Mouse (Mus musculus) telencephalon, adult 2 months (tissue): ENCODE measurements around the gene Pik3r5.
A peak's percentile ranks its signal among the peaks of the same experiment; 100 is the strongest.

Experiments
- DNase-seq: peaks from one replicate; pipeline ENCODE4 v3.0.0-alpha.2; 2011; ENCODE audit warnings: low read depth, low spot score

The Pik3r5 gene

GRCm38 (mm10) chr11:68526441-68526840 is 94.5 kb downstream of the Pik3r5 start:
- peak; percentile 67 for DNase-seq

GRCm38 (mm10) chr11:68531066-68531806 is 99.3 kb downstream of the Pik3r5 start:
- DNase-seq: peak; percentile 61

GRCm38 (mm10) chr11:68531941-68532535 is 100.1 kb downstream of the Pik3r5 start:
- DNase-seq: no peak

- DNase-seq: no peak
Observed at GRCm38 (mm10) chr11:68532773-68533172, 100.9 kb downstream of the Pik3r5 start.

GRCm38 (mm10) chr11:68533971-68534475 is 102.1 kb downstream of the Pik3r5 start:
- DNase-seq: no peak

- no peak for DNase-seq
Observed at GRCm38 (mm10) chr11:68536026-68536425, 104.1 kb downstream of the Pik3r5 start.

GRCm38 (mm10) chr11:68536465-68536864 is 104.5 kb downstream of the Pik3r5 start:
- DNase-seq: peak; percentile 64

- DNase-seq: peak; percentile 70
Observed at GRCm38 (mm10) chr11:68539621-68540020, 107.7 kb downstream of the Pik3r5 start.

GRCm38 (mm10) chr11:68544554-68544953 is 112.6 kb downstream of the Pik3r5 start:
- DNase-seq: no peak

- no peak for DNase-seq
Observed at GRCm38 (mm10) chr11:68545172-68545571, 113.3 kb downstream of the Pik3r5 start.

- DNase-seq: no peak
Observed at GRCm38 (mm10) chr11:68545682-68546222, 113.8 kb downstream of the Pik3r5 start.
